ENCODE assay signal across 25 mouse cellular contexts in the genomic region with DNA sequence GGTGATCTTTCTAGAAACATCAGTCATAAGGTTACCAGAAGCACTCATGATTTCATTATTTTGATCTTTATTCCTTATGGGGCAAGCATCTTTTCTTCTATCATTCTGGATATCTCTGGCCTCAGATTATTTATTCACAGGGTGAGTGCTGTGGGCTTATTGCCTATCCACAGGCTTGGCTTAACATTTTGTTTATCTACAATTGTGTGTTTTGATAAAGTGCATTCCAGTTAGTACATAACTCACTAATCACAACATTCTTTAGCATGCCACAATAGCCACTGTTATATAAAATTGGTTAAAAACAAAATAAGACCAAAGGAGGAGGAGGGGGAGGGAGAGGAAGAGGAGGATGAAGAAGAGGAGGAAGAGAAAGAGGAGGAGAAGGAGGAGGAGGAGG. TPM values are rescaled to one million over a fixed set of nuclear protein-coding genes. Genes with fewer than 3 reads are reported as not detected.
"Had no signal": no experiment of that assay in that cellular context is flagged by ENCODE, and none has a peak within 500 bp of the region (broad histone marks: within the 10 kb centered on the region; RNA-seq: fewer than 3 reads in every experiment).

No protein-coding gene starts in this region.

- H3K9me3 ChIP-seq: heart, embryonic 10.5 days; heart, embryonic 12.5 days; hindbrain, embryonic 10.5 days; hindbrain, embryonic 12.5 days; intestine, embryonic 15.5 days; limb, embryonic 10.5 days; limb, embryonic 12.5 days had no signal

- H3K27me3 ChIP-seq: heart, embryonic 12.5 days; hindbrain, embryonic 12.5 days; intestine, embryonic 15.5 days; limb, embryonic 12.5 days had no signal

- ATAC-seq: hindbrain, embryonic 16.5 days; inflammation-experienced regulatory T-cells, adult 6 months; intestine, embryonic 15.5 days; intestine, postnatal 0 days had no signal

- DNase-seq: gastrocnemius, adult 2 months; gastrocnemius, postnatal 10 days; gastrocnemius, postnatal 25 days; heart, adult 18-20 months; heart, postnatal 10 days; heart, postnatal 4 days; kidney, adult 18-20 months; kidney, adult 8-10 months; kidney, postnatal 10 days; kidney, postnatal 25 days; kidney, postnatal 4 days had no signal

- H3K27ac ChIP-seq: gastrocnemius, adult 2 months; heart, embryonic 10.5 days; hindbrain, embryonic 10.5 days; hindbrain, embryonic 12.5 days; hindbrain, embryonic 14.5 days; intestine, embryonic 15.5 days; layer of hippocampus, adult 2 months; left cerebral cortex, adult 2 months; limb, embryonic 10.5 days; limb, embryonic 12.5 days had no signal

- H3K4me1 ChIP-seq: heart, embryonic 10.5 days; heart, embryonic 12.5 days; hindbrain, embryonic 10.5 days; hindbrain, embryonic 12.5 days; intestine, embryonic 15.5 days; limb, embryonic 10.5 days; limb, embryonic 12.5 days had no signal

- H3K9ac ChIP-seq: heart, embryonic 12.5 days; hindbrain, embryonic 12.5 days; hindbrain, embryonic 14.5 days; intestine, embryonic 15.5 days; limb, embryonic 12.5 days had no signal

- H3K36me3 ChIP-seq: heart, embryonic 10.5 days; heart, embryonic 12.5 days; hindbrain, embryonic 10.5 days; hindbrain, embryonic 12.5 days; intestine, embryonic 15.5 days; limb, embryonic 10.5 days; limb, embryonic 12.5 days had no signal

- H3K4me3 ChIP-seq: gastrocnemius, adult 2 months; heart, embryonic 10.5 days; heart, embryonic 12.5 days; hindbrain, embryonic 10.5 days; hindbrain, embryonic 12.5 days; intestine, embryonic 15.5 days; layer of hippocampus, adult 2 months; left cerebral cortex, adult 2 months; limb, embryonic 10.5 days; limb, embryonic 12.5 days had no signal

- H3K4me2 ChIP-seq: heart, embryonic 12.5 days; hindbrain, embryonic 12.5 days; hindbrain, embryonic 14.5 days; intestine, embryonic 15.5 days; limb, embryonic 12.5 days had no signal

RNA-seq across cellular contexts. Expression of a gene that starts 13.6 kb away (rescaled TPM):
- polyA plus RNA-seq: heart, embryonic 10.5 days; hindbrain, embryonic 10.5 days; hindbrain, embryonic 12.5 days; inflammation-experienced regulatory T-cells, adult 6 months had no signal

RNA-seq across cellular contexts. Expression of a gene that starts 25.2 kb away (rescaled TPM):
- polyA plus RNA-seq: heart, embryonic 10.5 days; heart, embryonic 12.5 days; heart, embryonic 14.5 days; hindbrain, embryonic 10.5 days; hindbrain, embryonic 12.5 days; hindbrain, embryonic 14.5 days; hindbrain, embryonic 16.5 days; inflammation-experienced regulatory T-cells, adult 6 months; intestine, embryonic 15.5 days; intestine, postnatal 0 days; limb, embryonic 10.5 days had no signal
